Mouse (Mus musculus): ENCODE data around the gene Lhfpl5. TPM values are rescaled to one million over a fixed set of nuclear protein-coding genes. Genes with fewer than 3 reads are reported as not detected.

Gene Lhfpl5
- total and polyA plus RNA-seq, 2 experiments from 2014 or later = 26.6 to 29.7 TPM

- Histone ChIP-seq H3K27ac (no peak overlapping the region), H3K4me3 (ENCODE audit: low read length) (no peak overlapping the region), H3K4me2 (ENCODE audit: low read depth, low read length) (no peak overlapping the region), H3K27me3 (ENCODE audit: insufficient read depth, low read length) (no peaks in the 10 kb centered on the region), H3K9ac (replicated peaks; ENCODE audit: low read length) (no peak overlapping the region), H3K9me3 (ENCODE audit: low read length) (no peaks in the 10 kb centered on the region), H3K4me1 (ENCODE audit: insufficient read depth, low read length) (no peaks in the 10 kb centered on the region), H3K36me3 (ENCODE audit: insufficient read depth, low read length) (peaks cover 69% of the 10 kb centered on the region)
- WGBS = 95% methylated on average over 5 of the region's 5 CpGs
- no peak for TF ChIP-seq CTCF (IDR thresholded peaks at IDR 0.05; ENCODE audit: low read depth)
- DNase-seq (ENCODE audit: low spot score) = no peak
- no peak for ATAC-seq
Observed at GRCm38 (mm10) chr17:28591476-28591875, 16.0 kb downstream of the Lhfpl5 start.

DNA sequence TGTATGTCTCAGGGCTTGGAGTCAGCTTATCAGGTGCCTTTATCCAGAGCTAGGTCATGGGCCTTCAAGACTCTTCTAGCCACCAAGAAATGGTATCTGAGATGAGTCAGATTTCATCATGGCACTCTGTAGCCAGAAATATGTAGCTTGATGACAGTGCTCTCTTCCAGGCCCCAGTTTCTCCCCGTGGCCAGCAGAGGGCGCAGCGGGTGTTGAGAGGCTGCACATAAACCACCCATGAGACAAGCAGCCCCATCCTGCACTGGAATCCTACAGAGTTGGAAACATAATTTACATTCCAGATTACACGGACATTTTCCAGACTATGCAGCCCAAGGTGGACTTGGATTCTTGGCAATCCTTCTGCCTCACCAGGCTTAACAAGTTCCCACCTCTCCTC, 17.6 kb downstream of the Lhfpl5 start:
- ATAC-seq (peak; percentile 67; the same call in 1 of the 2 replicates), DNase-seq (ENCODE audit: low spot score) (peak; percentile 78)
- H3K9ac ChIP-seq (replicated peaks; ENCODE audit: low read length) = no peak overlapping the region
- H3K27me3 ChIP-seq (ENCODE audit: insufficient read depth, low read length) = no peaks in the 10 kb centered on the region
- no peak overlapping the region for H3K27ac ChIP-seq
- peak; percentile 89 for TF ChIP-seq CTCF (IDR thresholded peaks at IDR 0.05; ENCODE audit: low read depth)
- no peak overlapping the region for H3K4me3 ChIP-seq (ENCODE audit: low read length)
- 13% methylated on average over 4 of the region's 4 CpGs for WGBS
- H3K9me3 ChIP-seq (ENCODE audit: low read length) = no peaks in the 10 kb centered on the region
- no peak overlapping the region for H3K4me2 ChIP-seq (ENCODE audit: low read depth, low read length)
- H3K36me3 ChIP-seq (ENCODE audit: insufficient read depth, low read length) = peaks cover 73% of the 10 kb centered on the region
- no peaks in the 10 kb centered on the region for H3K4me1 ChIP-seq (ENCODE audit: insufficient read depth, low read length)

DNA sequence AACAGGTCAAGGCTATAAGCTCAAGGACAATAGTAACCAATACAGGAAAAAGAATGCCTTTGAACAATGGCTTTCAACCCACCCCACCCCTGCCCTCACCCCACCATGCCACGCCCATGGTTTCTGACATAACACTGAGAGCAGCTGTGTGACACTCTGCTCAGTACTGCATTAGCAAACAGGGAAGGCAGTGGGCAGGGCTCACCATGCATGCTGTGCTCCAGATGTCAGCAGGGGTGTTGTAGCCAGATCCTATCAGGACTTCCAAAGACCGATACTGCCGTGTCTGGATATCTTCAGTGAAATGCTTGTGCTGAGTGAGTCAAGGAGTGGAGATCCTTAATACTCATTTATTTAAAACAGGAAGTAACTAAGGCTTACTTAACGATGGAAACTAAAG, 18.5 kb downstream of the Lhfpl5 start:
- no peaks in the 10 kb centered on the region for H3K4me1 ChIP-seq (ENCODE audit: insufficient read depth, low read length)
- H3K4me3 ChIP-seq (ENCODE audit: low read length) = no peak overlapping the region
- no peaks in the 10 kb centered on the region for H3K27me3 ChIP-seq (ENCODE audit: insufficient read depth, low read length)
- H3K9me3 ChIP-seq (ENCODE audit: low read length) = no peaks in the 10 kb centered on the region
- DNase-seq (ENCODE audit: low spot score) = no peak
- H3K9ac ChIP-seq (replicated peaks; ENCODE audit: low read length) = no peak overlapping the region
- TF ChIP-seq CTCF (IDR thresholded peaks at IDR 0.05; ENCODE audit: low read depth) = no peak
- H3K36me3 ChIP-seq (ENCODE audit: insufficient read depth, low read length) = peaks cover 69% of the 10 kb centered on the region
- no peak overlapping the region for H3K4me2 ChIP-seq (ENCODE audit: low read depth, low read length)
- no peak overlapping the region for H3K27ac ChIP-seq
- ATAC-seq = no peak
- 75% methylated on average over 4 of the region's 4 CpGs for WGBS

DNA sequence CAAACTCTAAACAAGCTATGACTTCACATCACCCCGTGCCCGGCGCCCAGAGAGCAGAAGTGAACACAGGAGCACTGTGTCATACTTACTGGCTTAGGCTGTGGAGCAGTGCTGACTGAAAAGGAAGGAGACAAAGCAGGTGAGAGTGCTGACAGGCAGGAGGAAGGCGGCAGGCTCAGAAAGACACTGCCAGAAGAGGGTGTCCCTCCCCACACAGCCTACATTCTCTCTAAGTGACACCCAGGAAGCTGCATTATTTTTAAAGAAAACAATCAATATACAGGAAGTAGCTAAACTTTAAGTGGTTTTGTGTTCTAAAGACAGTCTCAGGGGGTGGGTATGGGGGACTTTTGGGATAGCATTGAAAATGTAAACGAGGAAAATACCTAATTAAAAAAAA, 25.3 kb downstream of the Lhfpl5 start:
- H3K4me2 ChIP-seq (ENCODE audit: low read depth, low read length) = no peak overlapping the region
- no peak for DNase-seq (ENCODE audit: low spot score)
- H3K9me3 ChIP-seq (ENCODE audit: low read length) = no peaks in the 10 kb centered on the region
- ATAC-seq = no peak
- H3K9ac ChIP-seq (replicated peaks; ENCODE audit: low read length) = no peak overlapping the region
- TF ChIP-seq CTCF (IDR thresholded peaks at IDR 0.05; ENCODE audit: low read depth) = no peak
- 85% methylated on average over 5 of the region's 5 CpGs for WGBS
- H3K27ac ChIP-seq = no peak overlapping the region
- no peaks in the 10 kb centered on the region for H3K27me3 ChIP-seq (ENCODE audit: insufficient read depth, low read length)
- H3K36me3 ChIP-seq (ENCODE audit: insufficient read depth, low read length) = peaks cover 64% of the 10 kb centered on the region
- H3K4me1 ChIP-seq (ENCODE audit: insufficient read depth, low read length) = no peaks in the 10 kb centered on the region
- no peak overlapping the region for H3K4me3 ChIP-seq (ENCODE audit: low read length)

- H3K4me2 ChIP-seq (ENCODE audit: low read depth, low read length) = no peak overlapping the region
- no peak for ATAC-seq
- no peaks in the 10 kb centered on the region for H3K9me3 ChIP-seq (ENCODE audit: low read length)
- no peak overlapping the region for H3K9ac ChIP-seq (replicated peaks; ENCODE audit: low read length)
- H3K4me3 ChIP-seq (ENCODE audit: low read length) = no peak overlapping the region
- peaks cover 61% of the 10 kb centered on the region for H3K36me3 ChIP-seq (ENCODE audit: insufficient read depth, low read length)
- no peak for DNase-seq (ENCODE audit: low spot score)
- H3K4me1 ChIP-seq (ENCODE audit: insufficient read depth, low read length) = no peaks in the 10 kb centered on the region
- TF ChIP-seq CTCF (IDR thresholded peaks at IDR 0.05; ENCODE audit: low read depth) = no peak
- 78% methylated on average over 9 of the region's 9 CpGs for WGBS
- no peak overlapping the region for H3K27ac ChIP-seq
- H3K27me3 ChIP-seq (ENCODE audit: insufficient read depth, low read length) = no peaks in the 10 kb centered on the region
Observed at GRCm38 (mm10) chr17:28601557-28602250, 26.3 kb downstream of the Lhfpl5 start.

- Histone ChIP-seq H3K4me3 (ENCODE audit: low read length) (no peak overlapping the region), H3K27ac (no peak overlapping the region), H3K36me3 (ENCODE audit: insufficient read depth, low read length) (peaks cover 28% of the 10 kb centered on the region), H3K4me2 (ENCODE audit: low read depth, low read length) (no peak overlapping the region), H3K4me1 (ENCODE audit: insufficient read depth, low read length) (no peaks in the 10 kb centered on the region), H3K27me3 (ENCODE audit: insufficient read depth, low read length) (no peaks in the 10 kb centered on the region), H3K9me3 (ENCODE audit: low read length) (no peaks in the 10 kb centered on the region), H3K9ac (replicated peaks; ENCODE audit: low read length) (no peak overlapping the region)
- DNase-seq (ENCODE audit: low spot score) (no peak), ATAC-seq (no peak)
- TF ChIP-seq CTCF (IDR thresholded peaks at IDR 0.05; ENCODE audit: low read depth) = no peak
- 74% methylated on average over 3 of the region's 3 CpGs for WGBS
Observed at GRCm38 (mm10) chr17:28609543-28609942, 34.1 kb downstream of the Lhfpl5 start.

- H3K9me3 ChIP-seq (ENCODE audit: low read length) = no peaks in the 10 kb centered on the region
- TF ChIP-seq CTCF (IDR thresholded peaks at IDR 0.05; ENCODE audit: low read depth) = no peak
Observed at GRCm38 (mm10) chr17:28612603-28613002, 37.2 kb downstream of the Lhfpl5 start.

More at GRCm38 (mm10) chr17:28612603-28613002, 37.2 kb downstream of the Lhfpl5 start:
- H3K4me2 ChIP-seq (ENCODE audit: low read depth, low read length) = no peak overlapping the region
- peaks cover 9% of the 10 kb centered on the region; the same call in 1 of the 2 replicates for H3K36me3 ChIP-seq (ENCODE audit: insufficient read depth, low read length)
- no peak for ATAC-seq
- no peak for DNase-seq (ENCODE audit: low spot score)
- no peak overlapping the region for H3K27ac ChIP-seq
- no peak overlapping the region for H3K9ac ChIP-seq (replicated peaks; ENCODE audit: low read length)
- no peak overlapping the region for H3K4me3 ChIP-seq (ENCODE audit: low read length)
- no peaks in the 10 kb centered on the region for H3K27me3 ChIP-seq (ENCODE audit: insufficient read depth, low read length)
- H3K4me1 ChIP-seq (ENCODE audit: insufficient read depth, low read length) = no peaks in the 10 kb centered on the region
- WGBS = 90% methylated on average over 2 of the region's 2 CpGs

Measured in hindbrain, postnatal 0 days (tissue).